Mouse (Mus musculus) stomach, postnatal 0 days (tissue): ENCODE measurements around the gene Gxylt1.

ENCODE experiments used
- CTCF ChIP-seq: IDR thresholded peaks from 2 replicates; pipeline ENCODE4 v1.5.1; 2016; ENCODE audit warnings: antibody characterized with exemption, low read depth, mild to moderate bottlenecking, moderate library complexity
- EP300 ChIP-seq: optimal IDR thresholded peaks from 2 replicates; pipeline ENCODE3; 2016; ENCODE audit warnings: antibody characterized with exemption

DNA sequence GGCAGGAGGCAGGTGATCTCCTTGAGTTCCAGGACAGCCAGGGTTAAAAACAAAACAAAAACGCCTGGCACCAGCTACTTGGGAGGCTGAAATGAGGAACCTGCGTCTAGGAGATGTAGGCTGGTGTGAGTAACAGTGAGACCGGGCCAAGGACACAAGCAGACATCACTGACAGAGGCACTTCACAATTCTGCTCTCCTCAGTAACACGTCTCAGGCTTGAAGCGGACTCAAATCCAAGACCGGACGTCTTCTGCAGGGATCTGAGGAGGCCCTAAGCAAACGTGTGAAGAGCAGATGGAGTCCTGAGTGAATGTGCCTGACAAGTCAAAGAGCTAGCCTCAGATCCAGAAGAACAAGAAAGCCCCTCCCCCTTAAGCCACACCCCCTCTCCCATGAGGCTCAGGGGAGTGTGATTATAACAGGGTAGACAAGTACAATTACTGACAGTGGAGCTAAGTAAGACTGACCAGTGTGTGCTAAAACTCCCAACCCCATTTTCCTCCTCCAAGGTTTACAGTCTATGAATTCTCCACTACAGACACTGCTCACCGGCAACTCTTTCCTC, 4.6 kb downstream of the Gxylt1 start:
- TF ChIP-seq CTCF = no peak
- TF ChIP-seq EP300 = no peak
